Mouse (Mus musculus) hindbrain, embryonic 12.5 days (tissue): ENCODE measurements around the gene Rabl6. TPM values are rescaled to one million over a fixed set of nuclear protein-coding genes. Genes with fewer than 3 reads are reported as not detected.
"Not testable (repeated sequence)": the region's sequence is repeated elsewhere in the genome, so short reads cannot be mapped to it uniquely, and the experiment has no call there.

Source experiments
- ATAC-seq: fragments of 200-750 bp; cut with Nextera tagmentation; 2 replicates; pipeline ENCODE4 v1.8.0; 2017; ENCODE audit warnings: moderate TSS enrichment; ENCODE audit not compliant: low FRiP score
- H3K27ac ChIP-seq: fragments of 300-500 bp; sonication (generic); 2 replicates; pipeline ENCODE4 v1.5.1; 2016; ENCODE audit warnings: mild to moderate bottlenecking
- H3K27me3 ChIP-seq: fragments of 300-500 bp; sonication (generic); 2 replicates; pipeline ENCODE4 v1.6.1; 2016; ENCODE audit warnings: mild to moderate bottlenecking
- H3K36me3 ChIP-seq: fragments of 300-500 bp; sonication (generic); 2 replicates; pipeline ENCODE4 v1.6.1; 2016; ENCODE audit warnings: mild to moderate bottlenecking
- H3K4me1 ChIP-seq: fragments of 300-500 bp; sonication (generic); 2 replicates; pipeline ENCODE4 v1.6.1; 2016
- H3K4me2 ChIP-seq: fragments of 300-500 bp; sonication (generic); replicated peaks from 2 replicates; pipeline ENCODE4 v1.6.1; 2016; ENCODE audit warnings: mild to moderate bottlenecking
- H3K4me3 ChIP-seq: fragments of 300-500 bp; sonication (generic); 2 replicates; pipeline ENCODE4 v1.5.1; 2016; ENCODE audit warnings: mild to moderate bottlenecking
- H3K9ac ChIP-seq: fragments of 300-500 bp; sonication (generic); 2 replicates; pipeline ENCODE4 v1.6.1; 2016; ENCODE audit warnings: mild to moderate bottlenecking, moderate library complexity
- H3K9me3 ChIP-seq: fragments of 300-500 bp; sonication (generic); replicated peaks from 2 replicates; pipeline ENCODE4 v1.6.1; 2016; ENCODE audit warnings: mild to moderate bottlenecking
- WGBS: fragments of 180-500 bp; shearing (Covaris S2); methylation state at CpG from one replicate; pipeline ENCODE4 v1.1.7; 2016; 5-methylcytosine and 5-hydroxymethylcytosine counted together
- polyA plus RNA-seq: library from polyadenylated mRNA; unstranded; fragments of >200 nt; fragmentation: Nextera tagmentation; extraction: Ambion mirVana; gene quantifications from 2 replicates; pipeline ENCODE4 v1.2.1, GENCODE M21; 2016

The Rabl6 gene
- polyA plus RNA-seq, 1 experiment from 2014 or later: 72.3 TPM

DNA sequence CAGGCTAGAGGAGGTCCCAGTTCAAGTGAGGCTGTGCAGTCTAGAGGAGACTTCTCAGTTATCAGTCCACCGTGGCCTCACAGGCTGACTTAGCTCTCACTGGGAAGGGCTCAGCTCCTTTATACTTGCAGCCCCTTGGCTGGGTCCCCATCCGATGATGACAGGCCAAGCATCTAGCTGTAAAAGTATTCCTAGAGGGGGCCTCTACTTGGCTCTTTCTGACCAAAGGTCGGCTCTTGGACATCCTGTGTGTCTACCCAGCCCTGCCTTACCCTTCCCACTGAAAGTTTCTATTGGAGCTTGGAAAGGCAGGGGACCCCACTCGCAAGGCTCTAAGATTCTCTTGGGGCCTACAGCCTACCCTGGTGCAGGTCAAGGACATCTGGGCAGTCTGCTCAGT is 37.1 kb downstream of the Rabl6 start:
- no peaks in the 10 kb centered on the region for H3K9me3 ChIP-seq
- peaks cover 6% of the 10 kb centered on the region for H3K27me3 ChIP-seq
- H3K36me3 ChIP-seq: peaks cover 55% of the 10 kb centered on the region
- H3K4me2 ChIP-seq: no peak overlapping the region
- no peak for ATAC-seq
- H3K27ac ChIP-seq: no peak overlapping the region
- no peak overlapping the region for H3K4me3 ChIP-seq
- 94% methylated on average over 4 of the region's 4 CpGs for WGBS
- H3K9ac ChIP-seq: no peak overlapping the region
- peaks cover 25% of the 10 kb centered on the region for H3K4me1 ChIP-seq

DNA sequence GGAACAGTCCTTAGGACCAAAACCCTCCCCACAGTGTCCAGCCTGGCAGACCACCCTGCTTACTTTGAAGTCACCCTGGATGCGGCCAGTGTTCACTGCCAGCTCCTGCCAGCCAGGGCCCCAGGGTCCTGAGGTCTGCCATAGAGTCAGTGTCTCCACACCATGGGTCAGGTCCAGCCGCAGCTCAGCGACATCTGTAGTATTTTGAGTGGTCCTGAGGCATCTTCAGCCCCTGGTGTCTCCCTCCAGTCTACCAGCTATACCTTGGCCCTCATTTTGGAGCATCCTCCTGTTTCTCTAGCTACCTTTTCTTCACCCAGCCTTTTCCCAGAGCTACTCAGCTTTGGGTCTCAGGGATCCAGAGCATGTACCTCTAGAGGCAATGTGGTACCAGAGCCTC is 39.0 kb downstream of the Rabl6 start:
- Histone ChIP-seq H3K27me3 (no peaks in the 10 kb centered on the region), H3K4me1 (peaks cover 17% of the 10 kb centered on the region), H3K9me3 (no peaks in the 10 kb centered on the region), H3K27ac (no peak overlapping the region), H3K4me3 (no peak overlapping the region), H3K9ac (no peak overlapping the region), H3K4me2 (no peak overlapping the region), H3K36me3 (peaks cover 73% of the 10 kb centered on the region)
- no peak for ATAC-seq
- 98% methylated on average over 3 of the region's 3 CpGs for WGBS

DNA sequence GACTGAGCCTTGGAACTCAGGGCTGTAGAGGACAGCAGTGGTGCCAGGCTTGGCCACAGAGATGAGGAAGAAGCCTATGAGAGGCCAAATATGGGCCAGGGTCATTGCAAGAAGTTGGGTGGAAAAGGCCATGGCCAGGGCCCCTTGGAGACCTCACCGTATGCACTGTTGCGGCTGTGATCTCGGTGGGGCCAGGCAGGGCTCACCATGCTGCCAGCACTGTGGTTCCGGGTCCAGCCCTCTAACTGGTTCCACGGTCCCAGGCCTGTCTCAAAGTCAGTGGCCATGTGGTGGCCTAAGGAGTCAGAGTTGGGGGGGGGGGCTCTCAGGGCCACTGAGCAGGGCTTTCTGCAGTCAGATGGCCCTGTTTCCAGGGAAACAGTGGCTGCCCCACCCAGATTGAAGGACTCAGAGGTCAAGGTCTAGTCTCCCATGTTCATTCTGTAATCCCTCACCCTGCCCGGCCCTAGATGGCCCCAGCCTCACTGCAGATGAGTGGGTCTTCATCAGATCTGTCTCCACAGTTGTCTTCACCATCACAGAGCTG is 39.8 kb downstream of the Rabl6 start:
- H3K9ac ChIP-seq: no peak overlapping the region
- WGBS: 97% methylated on average over 6 of the region's 6 CpGs
- H3K36me3 ChIP-seq: peaks cover 81% of the 10 kb centered on the region
- peaks cover 10% of the 10 kb centered on the region for H3K4me1 ChIP-seq
- no peaks in the 10 kb centered on the region for H3K9me3 ChIP-seq
- H3K4me2 ChIP-seq: no peak overlapping the region
- H3K4me3 ChIP-seq: no peak overlapping the region
- H3K27ac ChIP-seq: no peak overlapping the region
- H3K27me3 ChIP-seq: no peaks in the 10 kb centered on the region
- ATAC-seq: no peak

DNA sequence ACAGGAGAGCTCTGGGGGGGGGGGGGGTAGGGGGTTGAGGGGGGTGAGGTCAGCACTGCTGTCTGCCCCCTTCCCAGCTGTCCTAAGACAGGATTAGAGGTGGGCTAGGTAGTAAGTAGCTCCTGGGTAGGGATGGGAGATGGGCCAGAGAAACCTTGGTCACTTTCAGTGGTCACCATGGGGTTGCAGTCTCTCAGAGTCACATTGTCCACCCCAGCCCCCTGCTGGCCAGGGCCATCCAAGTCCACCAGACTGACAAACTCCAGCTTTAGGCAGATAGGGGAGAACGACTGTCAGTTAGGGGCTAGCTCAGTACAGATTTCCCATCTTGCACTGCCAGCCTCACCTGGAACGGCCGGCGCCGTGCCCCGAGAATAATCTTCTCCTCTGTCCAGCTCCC is 41.8 kb downstream of the Rabl6 start:
- Histone ChIP-seq H3K4me2 (no peak overlapping the region), H3K27ac (no peak overlapping the region), H3K9ac (no peak overlapping the region), H3K36me3 (peaks cover 87% of the 10 kb centered on the region), H3K4me1 (no peaks in the 10 kb centered on the region), H3K27me3 (no peaks in the 10 kb centered on the region), H3K9me3 (no peaks in the 10 kb centered on the region), H3K4me3 (no peak overlapping the region)
- WGBS: 83% methylated on average over 6 of the region's 6 CpGs
- ATAC-seq: no peak

DNA sequence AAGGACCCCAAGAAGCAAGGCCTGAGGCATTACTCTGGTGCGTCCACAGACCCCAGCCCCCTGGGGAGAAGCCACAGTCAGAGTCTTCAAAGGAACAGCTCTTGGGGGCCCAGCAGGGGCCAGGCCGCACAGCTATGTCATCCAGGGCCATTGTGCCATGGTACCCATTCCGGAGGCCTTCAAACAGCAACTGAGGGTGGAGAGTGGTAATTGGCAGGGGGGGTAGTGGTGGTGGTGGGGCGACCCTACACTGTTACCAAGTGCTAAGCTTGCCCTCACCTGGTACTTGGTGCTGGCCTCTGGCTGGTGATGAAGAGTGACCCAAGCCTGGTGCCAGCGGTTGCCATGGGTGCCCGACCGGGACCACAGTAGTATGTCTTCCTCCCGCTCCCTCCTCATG is 42.6 kb downstream of the Rabl6 start:
- no peak overlapping the region for H3K27ac ChIP-seq
- no peaks in the 10 kb centered on the region for H3K27me3 ChIP-seq
- WGBS: 91% methylated on average over 8 of the region's 8 CpGs
- H3K9me3 ChIP-seq: no peaks in the 10 kb centered on the region
- no peak overlapping the region for H3K4me2 ChIP-seq
- H3K4me3 ChIP-seq: no peak overlapping the region
- no peaks in the 10 kb centered on the region for H3K4me1 ChIP-seq
- ATAC-seq: no peak
- no peak overlapping the region for H3K9ac ChIP-seq
- H3K36me3 ChIP-seq: peaks cover 89% of the 10 kb centered on the region

DNA sequence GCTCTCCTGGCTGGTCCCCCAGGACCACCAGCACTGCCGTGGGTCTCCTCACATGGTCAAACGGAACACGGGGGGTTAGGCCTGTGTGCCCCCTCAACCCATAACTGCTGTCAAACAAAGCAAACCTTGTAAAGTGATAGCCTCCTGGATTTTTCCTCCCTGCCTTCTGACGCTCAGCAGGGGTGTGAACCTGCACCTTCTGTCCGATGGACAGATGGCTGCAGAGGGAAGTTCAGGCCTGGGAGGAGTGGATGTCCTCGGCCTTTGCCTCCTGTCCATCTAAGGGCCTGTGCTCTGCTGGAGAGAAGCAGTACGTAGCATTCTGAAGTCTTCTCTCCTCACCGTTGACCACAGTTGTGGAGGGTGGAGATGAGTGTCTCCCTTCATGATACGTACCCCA is 46.4 kb downstream of the Rabl6 start:
- peaks cover 15% of the 10 kb centered on the region for H3K4me1 ChIP-seq
- no peak overlapping the region for H3K4me2 ChIP-seq
- H3K36me3 ChIP-seq: peaks cover 63% of the 10 kb centered on the region
- no peak overlapping the region for H3K27ac ChIP-seq
- H3K27me3 ChIP-seq: no peaks in the 10 kb centered on the region
- ATAC-seq: no peak
- H3K4me3 ChIP-seq: no peak overlapping the region
- 77% methylated on average over 9 of the region's 9 CpGs for WGBS
- no peaks in the 10 kb centered on the region for H3K9me3 ChIP-seq
- no peak overlapping the region for H3K9ac ChIP-seq

DNA sequence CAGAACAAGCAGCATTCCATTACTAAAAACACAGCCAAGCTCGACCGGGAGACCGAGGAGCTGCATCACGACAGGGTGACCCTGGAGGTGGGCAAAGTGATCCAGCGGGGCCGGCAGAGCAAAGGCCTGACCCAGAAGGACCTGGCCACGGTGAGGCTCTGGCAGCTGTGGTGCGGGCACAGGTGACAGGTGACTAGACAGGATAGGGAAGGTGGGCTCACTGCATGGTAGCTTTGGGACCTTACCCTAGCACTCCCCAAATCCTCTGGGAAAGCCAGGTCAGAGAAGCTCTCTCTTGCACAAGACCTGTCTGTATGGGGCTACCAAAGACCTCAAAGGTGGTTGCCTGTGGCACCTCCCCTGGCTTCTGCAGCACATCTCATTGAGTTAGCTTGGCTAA is 47.8 kb downstream of the Rabl6 start:
- WGBS: 93% methylated on average over 8 of the region's 8 CpGs
- ATAC-seq: no peak
- Histone ChIP-seq H3K9me3 (no peaks in the 10 kb centered on the region), H3K4me3 (no peak overlapping the region), H3K27ac (no peak overlapping the region), H3K36me3 (peaks cover 56% of the 10 kb centered on the region), H3K4me2 (no peak overlapping the region), H3K27me3 (no peaks in the 10 kb centered on the region), H3K9ac (no peak overlapping the region), H3K4me1 (peaks cover 19% of the 10 kb centered on the region)

DNA sequence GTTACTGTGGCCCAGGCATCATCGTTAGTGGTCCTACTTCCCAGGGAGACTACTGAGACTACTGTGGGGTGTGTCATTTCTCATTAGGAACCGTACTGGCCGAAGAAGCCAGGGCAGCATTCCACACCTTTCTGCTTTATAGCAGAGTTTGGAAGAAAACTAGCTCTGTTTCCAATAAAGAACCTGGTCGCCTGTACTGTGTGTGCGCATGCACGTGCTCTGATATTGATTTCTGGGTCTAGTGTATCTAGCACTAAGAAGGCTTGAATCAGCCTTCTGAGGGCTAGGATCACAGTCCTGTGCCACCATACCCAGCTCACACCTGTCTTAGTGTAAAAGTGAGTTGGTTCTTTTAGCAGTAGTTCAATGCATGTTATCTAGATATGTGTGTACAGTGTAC is 49.5 kb downstream of the Rabl6 start:
- peak overlapping the region; percentile 81 for H3K4me3 ChIP-seq
- no peaks in the 10 kb centered on the region for H3K27me3 ChIP-seq
- H3K4me2 ChIP-seq: peak overlapping the region; percentile 81
- peaks cover 19% of the 10 kb centered on the region for H3K4me1 ChIP-seq
- H3K27ac ChIP-seq: no peak overlapping the region
- no peak for ATAC-seq
- no peaks in the 10 kb centered on the region for H3K9me3 ChIP-seq
- H3K36me3 ChIP-seq: peaks cover 38% of the 10 kb centered on the region
- 75% methylated on average over 6 of the region's 6 CpGs for WGBS
- peak overlapping the region; percentile 94 for H3K9ac ChIP-seq

DNA sequence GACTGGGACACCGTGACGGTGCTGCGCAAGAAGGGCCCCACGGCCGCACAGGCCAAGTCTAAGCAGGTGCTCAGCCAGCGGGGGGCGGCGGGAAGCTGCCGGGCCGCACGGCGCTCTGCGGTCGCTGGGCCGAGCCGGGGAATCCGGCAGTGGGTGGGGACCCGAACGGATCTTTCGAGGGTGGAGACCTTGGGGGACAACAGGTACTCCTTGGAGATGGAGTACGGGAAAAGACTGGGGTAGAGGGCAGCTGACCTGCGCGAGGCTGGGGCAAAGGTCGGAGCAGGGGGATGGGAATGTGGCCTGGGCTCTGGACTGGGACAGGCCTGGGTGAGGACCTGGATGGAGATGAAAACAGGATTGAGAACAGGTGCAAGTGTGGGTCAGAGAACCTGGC is 50.4 kb downstream of the Rabl6 start:
- Histone ChIP-seq H3K27me3 (no peaks in the 10 kb centered on the region), H3K4me3 (peak overlapping the region; percentile 81), H3K4me2 (peak overlapping the region; percentile 81), H3K36me3 (peaks cover 30% of the 10 kb centered on the region), H3K27ac (peak overlapping the region; percentile 82), H3K9me3 (no peaks in the 10 kb centered on the region), H3K9ac (peak overlapping the region; percentile 94), H3K4me1 (peaks cover 19% of the 10 kb centered on the region)
- WGBS: under 1% methylated on average over 24 of the region's 24 CpGs
- no peak; the same call in none of the 2 replicates for ATAC-seq

DNA sequence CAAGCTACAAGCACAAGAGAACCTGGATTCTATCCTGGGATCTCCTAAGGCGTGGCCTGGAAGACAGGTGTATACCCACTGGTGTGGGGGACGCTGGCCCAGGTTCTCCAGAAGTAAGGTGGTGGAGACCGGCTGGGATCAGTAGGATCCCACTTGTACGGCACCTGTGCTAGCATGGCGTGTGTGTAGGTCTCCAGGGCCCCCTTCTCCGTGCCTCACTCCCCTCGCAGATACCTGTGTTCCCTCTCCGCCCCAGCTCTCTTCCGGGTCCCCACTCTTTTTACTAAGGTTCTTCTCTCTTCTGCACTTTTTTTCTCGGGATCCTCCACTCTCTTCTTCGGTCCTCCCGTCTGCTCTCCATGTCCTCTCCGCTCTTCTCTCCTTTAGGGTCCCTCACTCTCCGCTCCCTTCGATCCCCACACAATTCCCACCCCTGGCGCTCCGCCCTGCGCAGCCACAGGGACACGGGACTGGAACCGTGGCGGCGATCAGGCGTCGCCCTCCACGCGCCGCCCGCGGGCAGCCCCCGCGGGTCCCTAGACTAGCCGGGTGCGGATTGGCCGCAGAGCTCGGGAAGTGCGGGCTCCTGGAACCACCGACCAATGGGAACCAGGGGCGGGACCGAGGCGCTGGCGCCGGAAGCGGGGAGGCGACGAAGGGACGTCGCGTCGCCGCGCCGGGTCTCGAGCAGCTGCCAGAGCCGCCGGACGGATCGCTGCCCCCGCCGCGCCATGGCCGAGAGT is 50.9 kb downstream of the Rabl6 start, which contains the start of gene Edf1:
Gene Edf1 (plus strand): TSS at position 627 of the 743 bp plus-strand sequence.
- no peaks in the 10 kb centered on the region for H3K27me3 ChIP-seq
- H3K4me2 ChIP-seq: peak within 1 kb of the TSS; percentile 81
- H3K4me3 ChIP-seq: peak within 1 kb of the TSS; percentile 81
- WGBS: under 1% methylated on average over 61 of the region's 61 CpGs
- H3K4me1 ChIP-seq: peaks cover 19% of the 10 kb centered on the region
- peak within 1 kb of the TSS; percentile 94 for H3K9ac ChIP-seq
- peak within 1 kb of the TSS; percentile 82 for H3K27ac ChIP-seq
- no peaks in the 10 kb centered on the region for H3K9me3 ChIP-seq
- ATAC-seq: peak; percentile 98
- peaks cover 24% of the 10 kb centered on the region for H3K36me3 ChIP-seq

DNA sequence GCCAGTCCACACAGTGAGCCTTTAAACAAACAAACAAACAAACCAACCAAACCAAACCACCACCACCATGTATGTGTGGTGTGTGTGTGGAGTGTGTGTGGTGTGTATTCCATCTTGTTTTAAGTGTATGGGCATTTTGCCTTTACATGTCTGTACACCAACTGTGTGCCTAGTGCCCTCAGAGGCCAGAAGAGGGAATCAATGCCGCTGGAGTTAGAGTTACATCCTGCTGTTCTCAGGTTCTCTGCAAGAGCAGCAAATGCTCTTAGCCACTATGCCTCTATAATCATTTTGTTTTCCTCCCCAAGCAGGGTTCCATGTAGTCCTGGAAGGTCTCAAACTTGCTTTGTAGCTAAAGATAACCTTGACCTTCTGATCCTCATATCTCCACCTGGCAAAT is 52.0 kb downstream of the Rabl6 start:
- H3K27me3 ChIP-seq: no peaks in the 10 kb centered on the region
- H3K4me1 ChIP-seq: peaks cover 19% of the 10 kb centered on the region
- no peak overlapping the region for H3K27ac ChIP-seq
- H3K4me2 ChIP-seq: peak overlapping the region; percentile 81
- ATAC-seq: no peak
- H3K9ac ChIP-seq: no peak overlapping the region
- no peak overlapping the region for H3K4me3 ChIP-seq
- peaks cover 13% of the 10 kb centered on the region for H3K36me3 ChIP-seq
- H3K9me3 ChIP-seq: no peaks in the 10 kb centered on the region
- whole genome bisulfite sequencing: 57% methylated on average over 1 of the region's 1 CpGs

DNA sequence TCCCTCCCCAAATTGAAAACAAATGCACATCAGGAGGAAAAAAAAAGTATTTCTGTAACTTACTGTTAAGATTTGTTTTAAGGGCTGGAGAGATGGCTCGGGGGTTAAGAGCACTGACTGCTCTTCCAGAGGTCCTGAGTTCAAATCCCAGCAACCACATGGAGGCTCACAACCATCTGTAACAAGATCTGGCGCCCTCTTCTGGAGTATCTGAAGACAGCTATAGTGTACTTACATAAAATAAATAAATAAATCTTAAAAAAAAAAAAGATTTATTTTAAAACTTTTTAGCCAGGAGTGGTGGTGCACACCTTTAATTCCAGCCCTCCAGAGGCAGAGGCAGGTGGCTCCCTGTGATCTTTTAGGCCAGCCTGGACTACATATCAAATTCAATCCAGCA is 52.8 kb downstream of the Rabl6 start:
- H3K27me3 ChIP-seq, H3K4me3 ChIP-seq, H3K27ac ChIP-seq, H3K36me3 ChIP-seq, H3K9ac ChIP-seq, H3K9me3 ChIP-seq, H3K4me2 ChIP-seq, ATAC-seq: not testable (repeated sequence)
- 49% methylated on average over 2 of the region's 2 CpGs for WGBS
- peaks cover 19% of the 10 kb centered on the region for H3K4me1 ChIP-seq
